Mouse (Mus musculus) mammary gland, adult 2 months (tissue): ENCODE measurements around the gene Ndufa10. TPM values are rescaled to one million over a fixed set of nuclear protein-coding genes. Genes with fewer than 3 reads are reported as not detected.

ENCODE experiments used
- polyA plus RNA-seq: library from polyadenylated mRNA; depleted of rRNA; stranded (reverse); fragments of >200 nt; gene quantifications from 2 replicates; pipeline ENCODE4 v1.2.3, GENCODE M21; 2012; ENCODE audit warnings: low replicate concordance; rRNA removed

Ndufa10 gene
- polyA plus RNA-seq, result 103 and 247 TPM in 2 replicates

DNA sequence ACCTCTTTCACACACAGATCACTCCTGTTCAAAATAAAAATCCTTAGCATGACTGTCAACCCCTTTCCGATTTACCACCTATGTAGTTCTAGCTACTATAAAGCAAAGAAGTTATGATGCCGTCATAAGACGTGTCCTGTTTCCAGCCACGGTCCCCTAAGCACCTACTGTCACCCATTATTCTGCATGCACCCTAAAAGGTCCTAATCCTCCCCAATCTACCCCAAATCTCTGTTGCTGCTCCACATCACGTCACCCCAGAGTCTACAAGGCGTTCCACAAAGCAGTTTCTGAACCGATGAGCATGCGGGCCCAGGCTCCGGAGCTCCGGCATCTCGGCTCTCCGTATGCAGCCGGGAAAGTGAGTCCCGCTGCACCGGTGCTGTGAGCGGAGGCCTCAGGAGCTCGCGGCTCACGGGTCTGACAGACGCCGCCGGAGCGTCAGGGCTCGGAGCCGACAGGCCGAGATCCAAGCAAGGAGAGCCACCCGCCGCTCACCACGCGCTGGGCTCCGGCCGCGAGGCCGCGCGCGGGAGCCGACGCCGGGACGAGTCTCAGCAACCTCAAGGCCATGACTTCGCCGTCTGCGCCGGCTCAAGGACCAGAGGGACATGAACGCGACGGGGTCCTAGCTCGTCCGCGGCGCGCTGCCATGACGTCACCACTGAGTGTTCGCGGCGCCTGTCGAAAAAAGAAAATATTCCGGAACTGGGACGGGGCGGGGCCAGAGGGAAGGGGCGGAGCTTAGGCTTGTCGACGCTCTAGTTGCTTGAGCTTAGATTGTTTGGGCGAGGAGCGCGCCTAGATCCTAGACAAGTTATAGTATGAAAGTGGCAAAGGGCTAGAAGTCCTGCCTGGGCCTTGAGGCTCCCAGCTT is at the start of gene Ndufa10:
Gene Ndufa10 (minus strand): TSS at position 696 of the 877 bp plus-strand sequence.

DNA sequence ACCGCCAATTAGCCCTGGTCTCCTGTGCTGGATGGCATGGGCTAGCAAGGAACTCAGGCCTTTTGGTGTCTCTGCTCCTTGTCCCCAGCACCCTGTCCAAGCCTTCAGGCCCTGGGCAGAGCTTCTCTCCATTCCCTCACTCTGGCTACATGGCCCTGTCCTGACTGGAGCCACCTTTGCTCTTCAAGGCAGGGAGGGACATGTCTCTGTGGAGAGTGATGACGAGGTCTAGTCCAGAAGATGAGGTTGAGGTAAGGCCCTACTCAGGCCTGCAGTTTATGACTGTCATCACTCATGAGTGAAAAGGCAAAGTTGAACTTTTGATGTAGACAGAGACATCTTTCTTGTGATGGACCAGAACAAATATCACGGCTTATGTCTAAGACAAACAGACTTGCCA is 44.9 kb upstream of the Ndufa10 start, which contains the start of gene Olfr1414:
Gene Olfr1414 (minus strand): TSS at position 101 of the 400 bp plus-strand sequence.

GRCm38 (mm10) chr1:92496001-92496400 is 22.3 kb upstream of the Ndufa10 start, which contains the start of gene Olfr1415:
Olfr1415 (minus strand) TSS chr1:92496101.

GRCm38 (mm10) chr1:92485013-92485412 is 11.4 kb upstream of the Ndufa10 start, which contains the start of gene Olfr1416:
Olfr1416 (minus strand) TSS chr1:92485113.

Other genes starting within 250 kb of the Ndufa10 start
- gene Olfr1416, start 11.3 kb upstream of the Ndufa10 start, polyA plus RNA-seq, result not detected in 2 replicates
- not detected in 2 replicates for gene Olfr1415, start 22.2 kb upstream of the Ndufa10 start, polyA plus RNA-seq
- gene Olfr1414, start 44.8 kb upstream of the Ndufa10 start, polyA plus RNA-seq, result not detected in 2 replicates
- not detected in 2 replicates for gene Olfr1413, start 97.5 kb upstream of the Ndufa10 start, polyA plus RNA-seq
- gene Olfr1412, start 111.9 kb upstream of the Ndufa10 start, polyA plus RNA-seq, result not detected in 2 replicates
- not detected in 2 replicates for gene Olfr1411, start 120.6 kb upstream of the Ndufa10 start, polyA plus RNA-seq
- not detected in 2 replicates for gene Olfr1410, start 131.9 kb upstream of the Ndufa10 start, polyA plus RNA-seq
- not detected in 2 replicates for gene Olfr12, start 143.9 kb upstream of the Ndufa10 start, polyA plus RNA-seq
- 79.5 and 115 TPM in 2 replicates for gene Cops9, start 168.1 kb upstream of the Ndufa10 start, polyA plus RNA-seq
- 0.81 and 1.2 TPM in 2 replicates for gene Otos, start 175.0 kb upstream of the Ndufa10 start, polyA plus RNA-seq